Mouse (Mus musculus): ENCODE results near the gene Acadsb.
A peak's percentile ranks its signal among the peaks of the same experiment; 100 is the strongest.
"Not testable (repeated sequence)": the region's sequence is repeated elsewhere in the genome, so short reads cannot be mapped to it uniquely, and the experiment has no call there.

Acadsb gene

GRCm38 (mm10) chr7:131410416-131411058 is at the start of gene Acadsb, which contains the start of gene Ikzf5:
Gene Acadsb (plus strand): TSS chr7:131410601.
Gene Ikzf5 (minus strand): TSS chr7:131410521.
- peak; percentile 99 to 100 for DNase-seq (ENCODE audit: low spot score in 2 of 2)

GRCm38 (mm10) chr7:131362269-131362614 is 48.2 kb upstream of the Acadsb start:
- peak in 1 of 2 experiments; percentile 86 for DNase-seq (ENCODE audit: low spot score in 2 of 2)

- DNase-seq (ENCODE audit: low spot score in 2 of 2): peak; percentile 85 to 91
Measured at GRCm38 (mm10) chr7:131362615-131363300, 47.6 kb upstream of the Acadsb start, which contains the start of gene 2310057M21Rik. Gene 2310057M21Rik (minus strand): TSS chr7:131362759.

- DNase-seq (ENCODE audit: low spot score in 2 of 2): no peak
Measured at GRCm38 (mm10) chr7:131364131-131364530, 46.3 kb upstream of the Acadsb start.

GRCm38 (mm10) chr7:131370648-131371469 is 39.5 kb upstream of the Acadsb start, which contains the start of gene Pstk:
Gene Pstk (plus strand): TSS chr7:131371141.
- peak; percentile 86 to 94 for DNase-seq (ENCODE audit: low spot score in 2 of 2)

GRCm38 (mm10) chr7:131371470-131371860 is 38.9 kb upstream of the Acadsb start:
- DNase-seq (ENCODE audit: low spot score in 2 of 2): no peak

GRCm38 (mm10) chr7:131371880-131372651 is 38.3 kb upstream of the Acadsb start:
- DNase-seq (ENCODE audit: low spot score in 2 of 2): no peak

GRCm38 (mm10) chr7:131391761-131392160 is 18.6 kb upstream of the Acadsb start:
- not testable (repeated sequence) for DNase-seq (ENCODE audit: low spot score in 2 of 2)

GRCm38 (mm10) chr7:131409321-131409987 is 947 bp upstream of the Acadsb start:
- DNase-seq (ENCODE audit: low spot score in 2 of 2): no peak

GRCm38 (mm10) chr7:131409988-131410385 is 414 bp upstream of the Acadsb start:
- DNase-seq (ENCODE audit: low spot score in 2 of 2): no peak

- no peak for DNase-seq (ENCODE audit: low spot score in 2 of 2)
Measured at GRCm38 (mm10) chr7:131411221-131411940, 980 bp downstream of the Acadsb start.

- DNase-seq (ENCODE audit: low spot score in 2 of 2): no peak
Measured at GRCm38 (mm10) chr7:131411941-131412270, 1.5 kb downstream of the Acadsb start.

GRCm38 (mm10) chr7:131416742-131417141 is 6.3 kb downstream of the Acadsb start:
- DNase-seq (ENCODE audit: low spot score in 2 of 2): not testable (repeated sequence)

GRCm38 (mm10) chr7:131417605-131418004 is 7.2 kb downstream of the Acadsb start:
- no peak for DNase-seq (ENCODE audit: low spot score in 2 of 2)

- DNase-seq (ENCODE audit: low spot score in 2 of 2): peak in 1 of 2 experiments; percentile 27
Measured at GRCm38 (mm10) chr7:131424912-131425311, 14.5 kb downstream of the Acadsb start.

GRCm38 (mm10) chr7:131427331-131427730 is 16.9 kb downstream of the Acadsb start:
- no peak for DNase-seq (ENCODE audit: low spot score in 2 of 2)

- DNase-seq (ENCODE audit: low spot score in 2 of 2): no peak
Measured at GRCm38 (mm10) chr7:131432244-131432643, 21.8 kb downstream of the Acadsb start.

- no peak for DNase-seq (ENCODE audit: low spot score in 2 of 2)
Measured at GRCm38 (mm10) chr7:131434276-131434675, 23.9 kb downstream of the Acadsb start.

- DNase-seq (ENCODE audit: low spot score in 2 of 2): peak in 1 of 2 experiments; percentile 18
Measured at GRCm38 (mm10) chr7:131437051-131437450, 26.6 kb downstream of the Acadsb start.

GRCm38 (mm10) chr7:131456714-131457113 is 46.3 kb downstream of the Acadsb start:
- DNase-seq (ENCODE audit: low spot score in 2 of 2): no peak

All from spleen, postnatal 4 days (tissue).